Mouse (Mus musculus) CH12.LX (cell line): ENCODE data around the gene Traf4. TPM values are rescaled to one million over a fixed set of nuclear protein-coding genes. Genes with fewer than 3 reads are reported as not detected.

Source experiments
- DNase-seq: peaks from one replicate; pipeline ENCODE4 v3.0.0-alpha.2; 2013; ENCODE audit errors: extremely low read depth
- H3K27ac ChIP-seq: 2 replicates; pipeline ENCODE4 v1.5.1; 2012; ENCODE audit warnings: low read depth, mild to moderate bottlenecking, control low read depth, moderate library complexity; ENCODE audit not compliant: insufficient read depth
- H3K27me3 ChIP-seq: replicated peaks from 2 replicates; pipeline ENCODE3; 2012; ENCODE audit warnings: inconsistent platforms
- H3K36me3 ChIP-seq, 2 experiments: replicated peaks in 1 of 2; 2 replicates each; pipeline versions ENCODE3 to v1.6.1; 2012; ENCODE audit warnings: inconsistent platforms in 1 of 2, low read length in 1 of 2, mild to moderate bottlenecking in 1 of 2, mixed read lengths in 1 of 2, moderate library complexity in 1 of 2; ENCODE audit not compliant: control insufficient read depth in 1 of 2, insufficient read depth in 1 of 2
- H3K4me1 ChIP-seq, 2 experiments: 2 replicates each; pipeline ENCODE4 v1.6.1; 2012; ENCODE audit warnings: inconsistent platforms in 1 of 2, moderate library complexity in 1 of 2; ENCODE audit not compliant: insufficient read depth in 2 of 2, control insufficient read depth in 1 of 2
- H3K4me2 ChIP-seq: 2 replicates; pipeline ENCODE4 v1.6.1; 2012; ENCODE audit warnings: low read depth, mild to moderate bottlenecking, control low read depth; ENCODE audit not compliant: poor library complexity, insufficient read depth, severe bottlenecking
- H3K4me3 ChIP-seq, 3 experiments: fragments of 150-350 bp in 1 of 3; sonication (generic) in 1 of 3; replicated peaks in 1 of 3; 2 replicates each; pipeline versions ENCODE3 to v1.5.1; 2011 to 2012; ENCODE audit warnings: low read depth in 2 of 3, low read length in 2 of 3, mild to moderate bottlenecking in 2 of 3, moderate library complexity in 2 of 3, control low read depth in 1 of 3, improper control_type of control experiment in 1 of 3, inconsistent platforms in 1 of 3, mixed read lengths in 1 of 3; ENCODE audit not compliant: poor library complexity in 1 of 3
- H3K79me2 ChIP-seq: replicated peaks from 2 replicates; pipeline ENCODE4 v1.6.1; 2012; ENCODE audit warnings: mild to moderate bottlenecking, moderate library complexity; ENCODE audit not compliant: control insufficient read depth, poor library complexity, insufficient read depth, severe bottlenecking; ENCODE audit errors: extremely low read depth
- H3K9ac ChIP-seq: 2 replicates; pipeline ENCODE4 v1.6.1; 2012; ENCODE audit warnings: low read depth, mild to moderate bottlenecking, control low read depth, moderate library complexity; ENCODE audit not compliant: insufficient read depth
- H3K9me3 ChIP-seq: replicated peaks from 2 replicates; pipeline ENCODE3; 2012; ENCODE audit warnings: low read length, inconsistent platforms, mixed read lengths
- BHLHE40 ChIP-seq: IDR thresholded peaks from 2 replicates; pipeline ENCODE4 v1.6.1; 2011; ENCODE audit warnings: mild to moderate bottlenecking, low read depth, low read length, improper control_type of control experiment
- CHD1 ChIP-seq: IDR thresholded peaks from 2 replicates; pipeline ENCODE4 v1.6.1; 2012; ENCODE audit warnings: low read depth, low read length, improper control_type of control experiment, inconsistent platforms
- CHD2 ChIP-seq: IDR thresholded peaks from 2 replicates; pipeline ENCODE4 v1.6.1; 2011; ENCODE audit warnings: low read length, improper control_type of control experiment
- CTCF ChIP-seq, 2 experiments: IDR thresholded peaks in 1 of 2; conservative IDR thresholded peaks in 1 of 2; 2 replicates each; pipeline ENCODE4 v1.5.1; 2011 to 2012; ENCODE audit warnings: low read depth in 2 of 2, low read length in 2 of 2, improper control_type of control experiment in 1 of 2, inconsistent platforms in 1 of 2, mild to moderate bottlenecking in 1 of 2, moderate library complexity in 1 of 2
- E2F4 ChIP-seq: IDR thresholded peaks from 2 replicates; pipeline ENCODE4 v1.6.1; 2011; ENCODE audit warnings: low read depth, low read length, improper control_type of control experiment; ENCODE audit not compliant: insufficient replicate concordance
- ELF1 ChIP-seq: IDR thresholded peaks from 2 replicates; pipeline ENCODE4 v1.6.1; 2014; ENCODE audit warnings: low read depth, mild to moderate bottlenecking, inconsistent platforms, low read length, improper control_type of control experiment
- EP300 ChIP-seq: IDR thresholded peaks from 2 replicates; pipeline ENCODE4 v1.6.1; 2011; ENCODE audit warnings: low read length, improper control_type of control experiment
- GABPA ChIP-seq: IDR thresholded peaks from 2 replicates; pipeline ENCODE4 v1.6.1; 2012; ENCODE audit warnings: low read depth, low read length, improper control_type of control experiment, inconsistent platforms; ENCODE audit not compliant: insufficient replicate concordance
- HCFC1 ChIP-seq: IDR thresholded peaks from 2 replicates; pipeline ENCODE4 v1.6.1; 2012; ENCODE audit warnings: low read depth, mild to moderate bottlenecking, inconsistent platforms, low read length, improper control_type of control experiment
- IRF4 ChIP-seq: IDR thresholded peaks from 2 replicates; pipeline ENCODE4 v1.6.1; 2014; ENCODE audit warnings: low read depth, mild to moderate bottlenecking, inconsistent platforms, low read length, improper control_type of control experiment
- JUND ChIP-seq: conservative IDR thresholded peaks from 2 replicates; pipeline ENCODE4 v1.6.1; 2011; ENCODE audit warnings: low read depth, low read length, improper control_type of control experiment
- MAX ChIP-seq: IDR thresholded peaks from 2 replicates; pipeline ENCODE4 v1.6.1; 2011; ENCODE audit warnings: low read length, improper control_type of control experiment
- MAZ ChIP-seq: IDR thresholded peaks from 2 replicates; pipeline ENCODE4 v1.6.1; 2012; ENCODE audit warnings: low read depth, mild to moderate bottlenecking, inconsistent platforms, low read length, improper control_type of control experiment, moderate library complexity
- MEF2A ChIP-seq: IDR thresholded peaks from 2 replicates; pipeline ENCODE4 v1.6.1; 2014; ENCODE audit warnings: low read depth, mild to moderate bottlenecking, inconsistent platforms, low read length, improper control_type of control experiment, borderline replicate concordance
- NELFE ChIP-seq: IDR thresholded peaks from 2 replicates; pipeline ENCODE4 v1.6.1; 2011; ENCODE audit warnings: low read depth, low read length, improper control_type of control experiment
- PAX5 ChIP-seq: IDR thresholded peaks from 2 replicates; pipeline ENCODE4 v1.6.1; 2012; ENCODE audit warnings: low read length, inconsistent platforms, mixed read lengths
- POLR2AphosphoS2 ChIP-seq: IDR thresholded peaks from 2 replicates; pipeline ENCODE4 v1.6.1; 2011; ENCODE audit warnings: low read depth, low read length, improper control_type of control experiment
- RAD21 ChIP-seq: IDR thresholded peaks from 2 replicates; pipeline ENCODE4 v1.6.1; 2011; ENCODE audit warnings: low read depth, mild to moderate bottlenecking, low read length, improper control_type of control experiment, moderate library complexity
- RCOR1 ChIP-seq: conservative IDR thresholded peaks from 2 replicates; pipeline ENCODE4 v1.6.1; 2012; ENCODE audit warnings: low read depth, mild to moderate bottlenecking, inconsistent platforms, low read length, improper control_type of control experiment
- SMC3 ChIP-seq: IDR thresholded peaks from 2 replicates; pipeline ENCODE4 v1.6.1; 2011; ENCODE audit warnings: low read depth, low read length, improper control_type of control experiment
- TBP ChIP-seq: conservative IDR thresholded peaks from 2 replicates; pipeline ENCODE4 v1.6.1; 2011; ENCODE audit warnings: low read depth, low read length, improper control_type of control experiment
- TCF12 ChIP-seq: IDR thresholded peaks from 2 replicates; pipeline ENCODE4 v1.6.1; 2014; ENCODE audit warnings: low read depth, mild to moderate bottlenecking, inconsistent platforms, low read length, improper control_type of control experiment
- UBTF ChIP-seq: IDR thresholded peaks from 2 replicates; pipeline ENCODE4 v1.6.1; 2012; ENCODE audit warnings: low read depth, mild to moderate bottlenecking, inconsistent platforms, low read length, improper control_type of control experiment, moderate library complexity
- USF1 ChIP-seq: IDR thresholded peaks from 2 replicates; pipeline ENCODE4 v1.6.1; 2014; ENCODE audit warnings: low read depth, mild to moderate bottlenecking, inconsistent platforms, low read length, improper control_type of control experiment
- USF2 ChIP-seq: conservative IDR thresholded peaks from 2 replicates; pipeline ENCODE4 v1.6.1; 2011; ENCODE audit warnings: low read depth, low read length, improper control_type of control experiment
- ZC3H11A ChIP-seq: IDR thresholded peaks from 2 replicates; pipeline ENCODE4 v1.6.1; 2012; ENCODE audit warnings: low read depth, mild to moderate bottlenecking, inconsistent platforms, low read length, improper control_type of control experiment
- ZKSCAN1 ChIP-seq: IDR thresholded peaks from 2 replicates; pipeline ENCODE4 v1.6.1; 2012; ENCODE audit warnings: low read depth, inconsistent platforms, low read length, improper control_type of control experiment, borderline replicate concordance
- ZMIZ1 ChIP-seq: IDR thresholded peaks from 2 replicates; pipeline ENCODE4 v1.6.1; 2012; ENCODE audit warnings: low read depth, mild to moderate bottlenecking, inconsistent platforms, low read length, improper control_type of control experiment
- ZNF384 ChIP-seq: IDR thresholded peaks from 2 replicates; pipeline ENCODE4 v1.6.1; 2012; ENCODE audit warnings: low read depth, low read length, improper control_type of control experiment, inconsistent platforms
- dilution Hi-C: fragments of 300-500 bp; cut with MboI; formaldehyde crosslinking; loops from 2 replicates; pipeline ENCODE4 v1.14.3; 2020; ENCODE audit warnings: low sequenced_read_pairs; ENCODE audit not compliant: extremely low pct_unique_long_range_greater_than_20kb, extremely low pct_ligation_motif_present
- in situ Hi-C: fragments of 300-500 bp; cut with MboI; formaldehyde crosslinking; loops from 3 replicates; pipeline ENCODE4 v1.14.3; 2019; ENCODE audit warnings: low sequenced_read_pairs, low pct_ligation_motif_present, low pct_unique_long_range_greater_than_20kb, mixed read lengths
- polyA plus RNA-seq: library from polyadenylated mRNA; unstranded; fragments of >175 nt; gene quantifications from 2 replicates; pipeline ENCODE4 v1.2.1, GENCODE M21; 2012; ENCODE audit warnings: low read depth; ENCODE audit not compliant: insufficient read length
- total RNA-seq, 2 experiments: library from RNA; depleted of rRNA; stranded (reverse); fragments of 300-350 nt in 1 of 2; fragments of >200 nt in 1 of 2; gene quantifications; 2 replicates each; pipeline ENCODE4 v1.2.3; 2012 to 2014

Traf4 gene
- total and polyA plus RNA-seq, 3 experiments = 20.8 to 68.7 (median 55.9) TPM

DNA sequence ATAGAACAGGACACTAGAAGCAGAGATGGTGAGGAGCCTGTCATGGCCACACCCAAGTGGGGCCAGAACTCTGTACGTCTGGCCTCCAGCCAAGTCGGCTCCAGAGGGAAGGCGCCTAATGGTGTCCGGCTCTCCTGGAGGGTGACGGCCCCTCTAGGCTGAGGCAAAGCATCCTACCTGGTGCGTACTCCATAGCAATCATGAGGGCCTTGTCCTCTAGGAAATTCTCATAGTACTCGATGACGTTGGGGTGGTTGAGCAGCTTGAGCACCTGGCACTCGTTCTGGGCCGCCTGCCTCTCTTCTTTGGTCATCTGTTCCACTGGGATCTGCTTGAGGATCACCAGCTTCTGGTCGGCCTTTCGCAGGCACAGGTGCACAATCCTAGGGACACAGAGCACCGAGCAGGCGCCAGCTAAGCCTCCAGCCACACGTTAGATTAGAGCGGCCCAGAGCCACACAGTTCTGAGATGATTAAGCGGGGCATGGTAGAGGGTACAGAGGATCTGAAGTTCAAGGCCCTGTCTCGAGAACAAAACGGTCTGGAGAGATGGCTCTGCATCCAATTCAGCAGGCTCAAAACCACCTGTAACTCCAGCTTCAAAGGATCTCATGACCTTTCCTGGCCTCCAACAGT, 7.5 kb upstream of the Traf4 start:
- H3K79me2 ChIP-seq = no peaks in the 10 kb centered on the region
- H3K9ac ChIP-seq = no peak overlapping the region
- no peak overlapping the region for H3K27ac ChIP-seq
- no peak overlapping the region for H3K4me3 ChIP-seq
- in situ Hi-C loops = loop anchor here (10.0 kb wide), 1 partner anchor 148 kb away; no protein-coding TSS in a partner anchor
- no peak for DNase-seq
- H3K9me3 ChIP-seq = peaks cover 2% of the 10 kb centered on the region
- dilution Hi-C loops = no loop called here
- TF ChIP-seq EP300 = no peak
- TF ChIP-seq SMC3 = no peak
- no peak for TF ChIP-seq ZKSCAN1
- no peak for TF ChIP-seq E2F4
- TF ChIP-seq RCOR1 = no peak
- TF ChIP-seq IRF4 = no peak
- TF ChIP-seq BHLHE40 = no peak
- no peak for TF ChIP-seq ELF1
- no peak for TF ChIP-seq ZNF384
- TF ChIP-seq PAX5 = no peak
- TF ChIP-seq CHD2 = no peak
- TF ChIP-seq CTCF (conservative IDR thresholded peaks at IDR 0.05 in 1 of 2, IDR thresholded peaks at IDR 0.05 in 1 of 2; ENCODE audit: low read depth in 2 of 2, low read length in 2 of 2) = no peak
- TF ChIP-seq MEF2A = no peak
- no peak for TF ChIP-seq RAD21
- peaks cover 7 to 69% of the 10 kb centered on the region in 2 experiments for H3K4me1 ChIP-seq
- H3K36me3 ChIP-seq = peaks cover 0 to 24% of the 10 kb centered on the region in 2 experiments
- no peak overlapping the region for H3K4me2 ChIP-seq
- no peaks in the 10 kb centered on the region for H3K27me3 ChIP-seq

GRCm38 (mm10) chr11:78172034-78172747, 6.8 kb upstream of the Traf4 start:
- dilution Hi-C loops = no loop called here
- 0 out of 2 replicates have a peak, but pooled peaks have one; percentile 19 for TF ChIP-seq MAZ
- TF ChIP-seq NELFE = no peak; the same call in 1 of the 2 replicates
- TF ChIP-seq ZMIZ1 = no peak
- TF ChIP-seq TBP = no peak
- TF ChIP-seq POLR2AphosphoS2 = no peak
- TF ChIP-seq SMC3 = peak; percentile 83
- TF ChIP-seq ZNF384 = no peak
- peak; percentile 80 for TF ChIP-seq RAD21
- TF ChIP-seq IRF4 = no peak; the same call in 1 of the 2 replicates
- TF ChIP-seq GABPA = no peak
- TF ChIP-seq USF2 = no peak
- TF ChIP-seq CHD1 = no peak
- no peak for TF ChIP-seq ELF1
- TF ChIP-seq TCF12 = 0 out of 2 replicates have a peak, but pooled peaks have one; percentile 28
- no peak for TF ChIP-seq USF1
- no peak for TF ChIP-seq UBTF
- TF ChIP-seq ZC3H11A = no peak
- TF ChIP-seq HCFC1 = 0 out of 2 replicates have a peak, but pooled peaks have one; percentile 13
- TF ChIP-seq RCOR1 = no peak
- TF ChIP-seq MAX = no peak
- no peak for TF ChIP-seq JUND
- peak in 1 of 2 experiments; percentile 91; a peak in 2 of 4 replicates for TF ChIP-seq CTCF (conservative IDR thresholded peaks at IDR 0.05 in 1 of 2, IDR thresholded peaks at IDR 0.05 in 1 of 2; ENCODE audit: low read depth in 2 of 2, low read length in 2 of 2)

More at GRCm38 (mm10) chr11:78172034-78172747, 6.8 kb upstream of the Traf4 start:
- Histone ChIP-seq H3K36me3 (peaks cover 0 to 31% of the 10 kb centered on the region in 2 experiments), H3K27ac (no peak overlapping the region), H3K9ac (no peak overlapping the region), H3K4me2 (no peak overlapping the region), H3K4me1 (peaks cover 7 to 67% of the 10 kb centered on the region in 2 experiments), H3K9me3 (peaks cover 2% of the 10 kb centered on the region), H3K4me3 (no peak overlapping the region), H3K27me3 (no peaks in the 10 kb centered on the region), H3K79me2 (no peaks in the 10 kb centered on the region)
- peak; percentile 70 for DNase-seq
- in situ Hi-C loops = loop anchor here (10.0 kb wide), 1 partner anchor 147 kb away; no protein-coding TSS in a partner anchor
